Mouse (Mus musculus): ENCODE measurements at regions not wholly inside any gene's neighbourhood (a gene's known extent, or its start where the extent isn't known, plus 50 kb on each side); places are given as distances from the start of the nearest gene placed in this dataset.
"Not testable (repeated sequence)": the region's sequence is repeated elsewhere in the genome, so short reads cannot be mapped to it uniquely, and the experiment has no call there.

DNA sequence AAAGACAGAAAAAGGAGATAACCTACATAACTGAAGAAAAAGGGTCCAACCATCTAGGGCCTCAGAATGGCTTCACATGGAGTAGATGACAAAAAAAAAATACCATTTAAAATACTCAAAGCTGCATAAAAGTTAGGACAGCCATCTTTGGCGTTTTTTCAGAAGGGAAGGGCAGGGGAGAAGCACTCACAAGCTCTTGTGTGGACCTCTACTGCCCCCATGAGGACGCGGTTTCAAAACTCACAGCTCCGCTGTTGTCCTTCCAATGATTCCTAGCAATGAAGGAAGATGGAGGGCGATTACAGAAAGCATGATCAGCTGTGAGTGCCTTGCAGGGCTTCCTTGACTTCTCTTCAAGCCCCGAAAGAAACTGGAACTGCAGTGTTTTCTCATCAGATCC is 140.8 kb upstream of the Olfr1324 start:
- H3K27me3 ChIP-seq (replicated peaks), result no peaks in the 10 kb centered on the region
- peaks cover 77% of the 10 kb centered on the region for H3K4me1 ChIP-seq
- TF ChIP-seq FLI1 (IDR thresholded peaks at IDR 0.05; ENCODE audit: low read length), result no peak
- TF ChIP-seq GATA1 (IDR thresholded peaks at IDR 0.05; ENCODE audit: borderline replicate concordance, low read length), result no peak
- H3K9me3 ChIP-seq, result no peaks in the 10 kb centered on the region
- peaks cover 31% of the 10 kb centered on the region for H3K36me3 ChIP-seq (replicated peaks; ENCODE audit: low read length)
- H3K4me3 ChIP-seq (replicated peaks), result no peak overlapping the region

DNA sequence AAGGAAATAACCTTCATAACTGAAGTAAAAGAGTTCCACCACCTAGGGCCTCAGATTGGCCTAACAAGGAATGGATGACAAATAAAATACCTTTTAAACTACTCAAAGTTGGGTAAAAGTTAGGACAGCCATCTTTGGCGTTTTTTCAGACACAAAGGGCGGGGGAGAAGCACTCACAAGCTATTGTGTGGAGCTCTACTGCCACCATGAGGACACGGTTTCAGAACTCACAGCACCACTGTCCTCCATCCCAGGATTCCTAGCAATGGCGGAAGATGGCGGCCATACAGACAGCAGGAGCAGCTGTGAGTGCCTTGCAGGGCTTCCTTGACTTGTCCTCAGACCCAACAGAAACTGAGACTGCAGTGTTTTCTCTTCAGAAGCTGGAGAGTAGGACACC is 138.0 kb upstream of the Olfr1324 start:
- no peaks in the 10 kb centered on the region for H3K9me3 ChIP-seq
- H3K4me1 ChIP-seq, result peaks cover 77% of the 10 kb centered on the region
- TF ChIP-seq FLI1 (IDR thresholded peaks at IDR 0.05; ENCODE audit: low read length) (no peak), GATA1 (IDR thresholded peaks at IDR 0.05; ENCODE audit: borderline replicate concordance, low read length) (no peak)
- H3K36me3 ChIP-seq (replicated peaks; ENCODE audit: low read length), result peaks cover 50% of the 10 kb centered on the region
- peak overlapping the region; percentile 87 for H3K4me3 ChIP-seq (replicated peaks)
- H3K27me3 ChIP-seq (replicated peaks), result no peaks in the 10 kb centered on the region

DNA sequence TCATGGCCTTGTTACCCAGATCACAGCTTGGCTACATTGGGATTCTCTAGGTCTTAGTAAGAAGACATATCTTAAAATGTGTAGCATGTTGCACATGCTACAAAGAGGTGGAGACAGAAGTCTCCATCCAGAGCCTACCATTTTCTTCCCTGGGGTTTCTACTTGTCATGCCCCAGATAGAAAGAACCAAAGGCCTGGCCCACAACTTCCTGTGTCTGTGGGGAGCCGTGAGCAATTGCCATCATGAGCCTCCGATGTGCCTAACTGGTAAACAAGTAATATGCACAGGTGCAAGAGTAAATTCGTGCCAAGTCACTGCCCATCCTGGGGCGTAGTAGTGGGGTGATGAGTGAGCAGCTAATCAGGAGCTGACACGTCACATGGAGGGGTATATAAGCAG is 136.7 kb upstream of the Olfr1324 start:
- not testable (repeated sequence) for H3K27me3 ChIP-seq (replicated peaks); H3K9me3 ChIP-seq; H3K4me3 ChIP-seq (replicated peaks)
- H3K4me1 ChIP-seq, result peaks cover 76% of the 10 kb centered on the region
- peaks cover 55% of the 10 kb centered on the region for H3K36me3 ChIP-seq (replicated peaks; ENCODE audit: low read length)

DNA sequence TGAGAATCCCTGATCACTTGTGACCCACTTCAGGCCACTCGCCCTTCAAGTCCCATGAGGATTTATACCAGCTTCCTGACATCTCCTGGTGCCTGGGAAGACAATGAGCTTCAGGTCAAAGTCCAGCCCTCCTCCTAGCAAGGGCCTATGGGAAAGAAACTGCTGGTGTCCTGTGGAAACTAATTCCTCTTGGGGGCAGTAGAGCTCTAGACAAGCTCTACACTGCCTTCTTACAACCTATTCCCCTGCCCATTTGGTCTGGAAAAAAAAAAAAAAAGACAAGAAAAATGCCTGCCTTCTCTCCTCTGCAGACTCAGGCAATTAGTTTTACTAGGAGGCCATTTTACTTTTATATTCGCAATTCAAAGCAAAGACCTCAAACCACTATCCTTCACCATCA is 132.6 kb upstream of the Olfr1324 start:
- Histone ChIP-seq H3K9me3 (no peaks in the 10 kb centered on the region), H3K27me3 (replicated peaks) (no peaks in the 10 kb centered on the region), H3K4me1 (peaks cover 39% of the 10 kb centered on the region), H3K36me3 (replicated peaks; ENCODE audit: low read length) (peaks cover 33% of the 10 kb centered on the region), H3K4me3 (replicated peaks) (no peak overlapping the region)
- TF ChIP-seq GATA1 (IDR thresholded peaks at IDR 0.05; ENCODE audit: borderline replicate concordance, low read length), result no peak
- TF ChIP-seq FLI1 (IDR thresholded peaks at IDR 0.05; ENCODE audit: low read length), result no peak

DNA sequence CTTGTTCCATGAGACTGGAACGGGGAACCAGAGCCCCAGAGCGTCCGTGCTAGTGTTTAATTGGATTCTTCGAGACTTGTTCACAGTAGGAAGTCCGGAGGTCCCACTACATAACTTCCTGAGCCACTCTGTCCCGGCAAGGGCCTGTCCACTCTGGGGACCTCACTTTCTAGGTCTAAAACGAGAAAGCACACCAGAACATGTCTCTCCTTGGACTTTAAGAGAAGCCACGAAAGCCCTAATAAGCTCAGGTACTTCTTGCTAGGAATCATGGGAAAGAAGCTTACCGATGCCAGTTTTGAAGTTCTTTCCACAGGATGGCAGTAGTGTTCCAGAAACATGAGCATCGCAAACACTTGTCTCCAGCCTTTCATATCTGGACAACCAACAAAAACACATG is 122.0 kb upstream of the Olfr1324 start:
- H3K36me3 ChIP-seq (replicated peaks; ENCODE audit: low read length), result peaks cover 4% of the 10 kb centered on the region
- no peaks in the 10 kb centered on the region for H3K4me1 ChIP-seq
- no peak for TF ChIP-seq GATA1 (IDR thresholded peaks at IDR 0.05; ENCODE audit: borderline replicate concordance, low read length)
- no peak for TF ChIP-seq FLI1 (IDR thresholded peaks at IDR 0.05; ENCODE audit: low read length)
- no peaks in the 10 kb centered on the region; the same call in 1 of the 2 replicates for H3K9me3 ChIP-seq
- H3K4me3 ChIP-seq (replicated peaks), result peak overlapping the region; percentile 89
- H3K27me3 ChIP-seq (replicated peaks), result no peaks in the 10 kb centered on the region

DNA sequence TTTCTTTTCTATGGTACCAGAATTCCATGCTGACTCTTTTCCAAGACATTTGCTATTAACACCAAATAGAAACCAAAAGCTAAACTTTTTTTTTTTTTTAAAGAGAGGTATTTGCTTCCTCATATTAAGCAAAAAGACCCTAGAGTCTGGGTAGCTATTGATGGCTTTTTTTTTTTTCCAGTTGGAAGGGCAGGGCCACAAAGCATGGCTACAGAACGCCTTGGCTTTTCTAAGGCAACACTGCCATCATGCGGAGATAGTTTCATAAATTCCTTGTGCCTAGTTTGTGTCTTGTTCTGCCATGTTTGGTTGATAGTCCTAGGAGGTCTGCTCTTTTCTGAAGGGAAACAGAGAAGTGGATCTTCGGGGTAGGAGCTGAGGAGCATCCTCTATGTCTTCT is 121.4 kb upstream of the Olfr1324 start:
- no peaks in the 10 kb centered on the region for H3K4me1 ChIP-seq
- no peaks in the 10 kb centered on the region for H3K27me3 ChIP-seq (replicated peaks)
- TF ChIP-seq GATA1 (IDR thresholded peaks at IDR 0.05; ENCODE audit: borderline replicate concordance, low read length) (no peak), FLI1 (IDR thresholded peaks at IDR 0.05; ENCODE audit: low read length) (no peak)
- no peaks in the 10 kb centered on the region; the same call in 1 of the 2 replicates for H3K9me3 ChIP-seq
- no peaks in the 10 kb centered on the region for H3K36me3 ChIP-seq (replicated peaks; ENCODE audit: low read length)
- H3K4me3 ChIP-seq (replicated peaks), result peak overlapping the region; percentile 89

DNA sequence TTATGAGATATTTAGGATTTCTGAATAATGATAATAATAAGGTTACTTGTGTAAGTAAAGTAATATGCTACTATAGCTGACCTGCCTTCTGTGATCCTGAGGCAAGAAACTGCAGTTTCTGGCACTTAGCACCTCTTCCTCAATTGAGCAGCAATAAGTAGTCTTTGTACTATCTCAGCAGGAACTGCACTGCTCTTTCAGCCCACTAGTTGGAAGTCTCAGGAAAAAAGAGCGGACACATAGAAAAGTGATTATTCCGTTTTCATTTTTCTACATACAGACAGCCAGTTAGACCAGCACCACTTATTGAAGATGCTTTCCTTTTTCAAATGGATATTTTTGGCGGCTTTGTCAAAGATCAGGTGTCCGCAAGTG is 109.5 kb upstream of the Olfr1324 start:
- H3K9me3 ChIP-seq; H3K36me3 ChIP-seq (replicated peaks; ENCODE audit: low read length); H3K27me3 ChIP-seq (replicated peaks); H3K4me1 ChIP-seq: not testable (repeated sequence)
- H3K4me3 ChIP-seq (replicated peaks), result peak overlapping the region; percentile 89

DNA sequence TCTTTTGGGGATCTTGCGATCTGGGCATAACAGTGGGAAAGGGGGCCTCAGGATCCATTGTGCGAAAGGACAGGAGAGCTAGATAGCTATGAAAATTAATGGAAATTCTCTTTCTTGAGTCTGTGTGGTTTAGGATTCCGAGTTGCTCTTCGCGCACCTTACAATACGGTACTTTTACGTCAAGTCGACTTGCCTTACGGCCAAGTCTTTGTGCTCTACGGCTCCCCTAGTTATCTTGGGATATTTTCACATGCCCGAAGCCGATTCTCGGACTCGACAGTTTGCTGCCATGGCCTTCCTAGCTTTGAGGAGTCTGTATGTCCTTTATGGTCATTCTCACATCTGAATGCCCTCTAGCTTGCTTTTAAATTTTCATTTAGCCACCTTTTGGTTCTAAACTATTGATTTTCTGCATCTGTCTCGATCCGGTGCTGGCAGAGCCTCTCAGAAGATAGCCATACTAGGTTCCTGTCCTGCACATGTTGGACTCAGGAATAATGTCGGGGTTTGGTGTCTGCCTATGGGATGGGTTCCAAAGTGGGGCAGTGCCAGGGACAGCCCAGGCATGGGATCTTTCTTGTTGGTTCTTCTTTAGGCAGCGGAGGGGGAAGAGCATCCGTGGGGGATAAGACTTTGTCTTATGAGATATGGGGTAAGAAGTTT is 109.0 kb upstream of the Olfr1324 start:
- TF ChIP-seq FLI1 (IDR thresholded peaks at IDR 0.05; ENCODE audit: low read length), result no peak
- TF ChIP-seq GATA1 (IDR thresholded peaks at IDR 0.05; ENCODE audit: borderline replicate concordance, low read length), result no peak
- Histone ChIP-seq H3K4me1 (no peaks in the 10 kb centered on the region), H3K36me3 (replicated peaks; ENCODE audit: low read length) (no peaks in the 10 kb centered on the region), H3K4me3 (replicated peaks) (peak overlapping the region; percentile 89), H3K9me3 (no peaks in the 10 kb centered on the region), H3K27me3 (replicated peaks) (no peaks in the 10 kb centered on the region)

DNA sequence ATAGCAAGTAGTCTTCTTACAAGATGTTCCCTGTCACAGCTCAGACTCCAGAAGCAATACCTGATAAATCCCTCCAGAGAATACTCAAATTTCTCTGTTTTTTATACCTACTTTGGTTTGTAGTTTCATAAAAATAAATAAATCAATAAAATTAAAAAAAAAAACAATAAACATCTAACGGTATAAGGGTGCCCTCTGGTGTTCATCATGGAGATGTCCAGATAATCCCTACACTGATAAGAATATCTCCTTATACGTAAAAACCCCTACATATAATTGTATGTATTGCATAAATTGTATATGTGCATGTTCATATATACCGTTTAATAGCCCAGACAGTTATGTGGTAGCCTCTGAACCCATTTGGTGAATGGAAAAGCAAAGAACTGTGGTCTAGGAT is 75.7 kb upstream of the Olfr1324 start:
- H3K36me3 ChIP-seq (replicated peaks; ENCODE audit: low read length), result no peaks in the 10 kb centered on the region
- no peak for TF ChIP-seq GATA1 (IDR thresholded peaks at IDR 0.05; ENCODE audit: borderline replicate concordance, low read length)
- peaks cover 4% of the 10 kb centered on the region for H3K27me3 ChIP-seq (replicated peaks)
- H3K4me1 ChIP-seq, result no peaks in the 10 kb centered on the region
- H3K4me3 ChIP-seq (replicated peaks), result no peak overlapping the region
- peaks cover 2% of the 10 kb centered on the region; the same call in 1 of the 2 replicates for H3K9me3 ChIP-seq

DNA sequence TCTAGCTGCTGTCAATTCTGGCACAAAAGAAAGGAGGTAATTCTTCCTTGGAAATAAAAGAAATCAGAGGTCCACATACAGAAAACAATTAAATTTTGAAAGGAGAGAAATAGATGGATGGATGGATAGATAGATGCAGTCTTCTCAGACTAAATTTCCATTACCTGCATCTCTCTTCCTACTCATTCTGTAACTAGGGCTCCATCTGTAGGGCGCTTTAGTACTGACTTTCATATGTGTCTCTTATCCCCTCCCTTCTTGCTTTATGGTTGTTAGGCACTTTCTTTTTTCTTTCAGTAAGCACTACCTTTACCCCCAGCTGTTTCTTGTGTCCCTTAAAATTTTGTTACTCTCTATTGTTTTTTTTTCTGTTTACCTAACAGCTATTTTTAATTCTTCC is 72.9 kb upstream of the Olfr1324 start:
- peaks cover 8% of the 10 kb centered on the region for H3K27me3 ChIP-seq (replicated peaks)
- no peak for TF ChIP-seq FLI1 (IDR thresholded peaks at IDR 0.05; ENCODE audit: low read length)
- no peak for TF ChIP-seq GATA1 (IDR thresholded peaks at IDR 0.05; ENCODE audit: borderline replicate concordance, low read length)
- H3K4me1 ChIP-seq, result no peaks in the 10 kb centered on the region
- peaks cover 2% of the 10 kb centered on the region; the same call in 1 of the 2 replicates for H3K9me3 ChIP-seq
- no peaks in the 10 kb centered on the region for H3K36me3 ChIP-seq (replicated peaks; ENCODE audit: low read length)
- H3K4me3 ChIP-seq (replicated peaks), result no peak overlapping the region

DNA sequence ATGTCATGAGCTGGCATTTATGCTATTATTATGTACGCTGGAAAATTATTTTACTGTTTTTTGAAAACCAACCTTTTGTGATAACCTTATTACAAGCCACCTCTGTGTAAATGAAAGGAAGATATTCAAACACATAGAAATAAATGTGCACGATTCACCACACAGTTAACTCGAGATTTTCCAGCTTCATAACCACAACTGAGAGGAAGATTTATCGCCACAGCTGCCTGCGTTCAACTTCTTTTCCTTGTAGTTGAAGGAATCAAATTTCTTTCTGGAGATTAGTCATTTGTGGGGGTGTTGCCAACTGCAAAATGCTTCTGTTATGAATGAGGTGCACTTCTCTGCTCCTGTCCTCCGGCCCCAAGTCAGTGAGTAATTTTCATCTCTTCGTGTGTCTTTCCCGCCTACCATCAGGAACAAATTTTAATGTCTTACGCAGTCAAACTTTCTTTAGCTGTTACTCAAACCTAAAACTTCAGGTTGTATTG is 62.2 kb upstream of the Olfr1324 start:
- H3K36me3 ChIP-seq (replicated peaks; ENCODE audit: low read length); H3K4me3 ChIP-seq (replicated peaks); H3K9me3 ChIP-seq; H3K4me1 ChIP-seq: not testable (repeated sequence)
- H3K27me3 ChIP-seq (replicated peaks), result peaks cover 14% of the 10 kb centered on the region
